In genomic region chr12:4045992-4046391, GRCm38 (mm10) we compare ENCODE assay signal across 17 mouse cellular contexts. TPM values are rescaled to one million over a fixed set of nuclear protein-coding genes. Genes with fewer than 3 reads are reported as not detected.
A peak's percentile ranks its signal among the peaks of the same experiment; 100 is the strongest.
DNase-seq lines count a peak whose midpoint lies in the region; ATAC-seq and TF ChIP-seq lines count a peak whose summit lies in the region.
"Had no signal": no experiment of that assay in that cellular context is flagged by ENCODE, and none has a peak within 500 bp of the region (broad histone marks: within the 10 kb centered on the region; RNA-seq: fewer than 3 reads in every experiment).

No protein-coding gene starts in this region.

- no peak overlapping the region for H3K9ac ChIP-seq in heart, embryonic 12.5 days
- H3K9ac ChIP-seq in heart, embryonic 15.5 days: no peak overlapping the region
- H3K9ac ChIP-seq in heart, embryonic 16.5 days (ENCODE audit: low read length): no peak overlapping the region
- H3K9ac ChIP-seq in intestine, postnatal 0 days (ENCODE audit: low read depth, low read length): no peak overlapping the region
- H3K9ac ChIP-seq: forebrain, embryonic 13.5 days; forebrain, postnatal 0 days; hindbrain, embryonic 12.5 days had no signal

- no peaks in the 10 kb centered on the region for H3K27me3 ChIP-seq in heart, embryonic 12.5 days (replicated peaks)
- no peaks in the 10 kb centered on the region for H3K27me3 ChIP-seq in heart, embryonic 15.5 days
- no peaks in the 10 kb centered on the region for H3K27me3 ChIP-seq in heart, embryonic 16.5 days (ENCODE audit: control insufficient read depth, insufficient read depth, low read length)
- no peaks in the 10 kb centered on the region for H3K27me3 ChIP-seq in intestine, postnatal 0 days (replicated peaks; ENCODE audit: control insufficient read depth, insufficient read depth, low read length)
- H3K27me3 ChIP-seq: forebrain, embryonic 13.5 days; hindbrain, embryonic 12.5 days had no signal

- H3K36me3 ChIP-seq in heart, embryonic 12.5 days: no peaks in the 10 kb centered on the region
- no peaks in the 10 kb centered on the region for H3K36me3 ChIP-seq in heart, embryonic 15.5 days
- no peaks in the 10 kb centered on the region for H3K36me3 ChIP-seq in heart, embryonic 16.5 days (ENCODE audit: control insufficient read depth, insufficient read depth)
- H3K36me3 ChIP-seq in intestine, postnatal 0 days (ENCODE audit: control insufficient read depth, insufficient read depth): no peaks in the 10 kb centered on the region
- H3K36me3 ChIP-seq: embryonic facial prominence, embryonic 10.5 days; hindbrain, embryonic 12.5 days had no signal

- H3K9me3 ChIP-seq in heart, embryonic 12.5 days (replicated peaks): no peaks in the 10 kb centered on the region
- no peaks in the 10 kb centered on the region for H3K9me3 ChIP-seq in heart, embryonic 15.5 days (replicated peaks)
- H3K9me3 ChIP-seq in heart, embryonic 16.5 days (replicated peaks; ENCODE audit: control insufficient read depth, low read length): no peaks in the 10 kb centered on the region
- H3K9me3 ChIP-seq in intestine, postnatal 0 days (ENCODE audit: control insufficient read depth): no peaks in the 10 kb centered on the region
- H3K9me3 ChIP-seq: embryonic facial prominence, embryonic 10.5 days; forebrain, embryonic 13.5 days; hindbrain, embryonic 12.5 days had no signal

- H3K4me2 ChIP-seq in heart, embryonic 12.5 days: 0 out of 2 replicates have a peak overlapping the region, but pooled peaks have one; percentile 25
- H3K4me2 ChIP-seq in heart, embryonic 15.5 days: no peak overlapping the region
- peak overlapping the region; percentile 18; the same call in 1 of the 2 replicates for H3K4me2 ChIP-seq in heart, embryonic 16.5 days (ENCODE audit: low read depth, low read length)
- H3K4me2 ChIP-seq in intestine, postnatal 0 days (replicated peaks; ENCODE audit: low read depth): no peak overlapping the region
- H3K4me2 ChIP-seq: forebrain, embryonic 13.5 days; hindbrain, embryonic 12.5 days had no signal

- H3K27ac ChIP-seq in heart, embryonic 12.5 days (ENCODE audit: poor library complexity, severe bottlenecking): peak overlapping the region; percentile 71
- H3K27ac ChIP-seq in heart, embryonic 15.5 days: peak overlapping the region; percentile 46; the same call in 1 of the 2 replicates
- H3K27ac ChIP-seq in heart, embryonic 16.5 days (ENCODE audit: low read length): no peak overlapping the region
- H3K27ac ChIP-seq in intestine, postnatal 0 days (ENCODE audit: low read depth, low read length): no peak overlapping the region
- H3K27ac ChIP-seq: embryonic facial prominence, embryonic 10.5 days; forebrain, embryonic 13.5 days; hindbrain, embryonic 12.5 days; hindbrain, postnatal 0 days had no signal

- 9% methylated on average over 1 of the region's 1 CpGs for WGBS in heart, embryonic 12.5 days
- 27% methylated on average over 1 of the region's 1 CpGs for WGBS in heart, embryonic 15.5 days
- 13% methylated on average over 1 of the region's 1 CpGs for WGBS in heart, embryonic 16.5 days
- 32% methylated on average over 1 of the region's 1 CpGs for WGBS in intestine, postnatal 0 days

- no peak for DNase-seq in heart, adult 8-10 months (ENCODE audit: low spot score)
- no peak for DNase-seq in kidney, postnatal 25 days
- DNase-seq: adrenal gland, adult 2 months; adrenal gland, postnatal 25 days; cerebellum, adult 18-20 months; cerebellum, postnatal 10 days; forebrain, postnatal 0 days; gastrocnemius, postnatal 14 days; kidney, adult 8-10 months had no signal

- peak; percentile 59; the same call in 1 of the 2 replicates for ATAC-seq in heart, embryonic 12.5 days (ENCODE audit: insufficient number of reproducible peaks, low FRiP score)
- peak; percentile 81 for ATAC-seq in heart, embryonic 15.5 days (replicated peaks; ENCODE audit: insufficient number of reproducible peaks, insufficient read depth, low FRiP score, low read depth)
- peak; percentile 88 for ATAC-seq in heart, embryonic 16.5 days (replicated peaks; ENCODE audit: extremely low read depth, insufficient read depth, low FRiP score)
- peak; percentile 81 for ATAC-seq in intestine, postnatal 0 days
- ATAC-seq: forebrain, embryonic 13.5 days; forebrain, postnatal 0 days; hindbrain, postnatal 0 days had no signal

- no peak overlapping the region for H3K4me3 ChIP-seq in heart, embryonic 12.5 days
- no peak overlapping the region for H3K4me3 ChIP-seq in heart, embryonic 15.5 days
- no peak overlapping the region for H3K4me3 ChIP-seq in heart, embryonic 16.5 days (ENCODE audit: low read length)
- no peak overlapping the region for H3K4me3 ChIP-seq in intestine, postnatal 0 days (ENCODE audit: low read depth, low read length)
- H3K4me3 ChIP-seq: embryonic facial prominence, embryonic 10.5 days; forebrain, embryonic 13.5 days; hindbrain, embryonic 12.5 days had no signal

- TF ChIP-seq CTCF in intestine, postnatal 0 days (IDR thresholded peaks at IDR 0.05; ENCODE audit: low read depth): no peak

- peaks cover 59% of the 10 kb centered on the region for H3K4me1 ChIP-seq in heart, embryonic 12.5 days (replicated peaks)
- peaks cover 38% of the 10 kb centered on the region for H3K4me1 ChIP-seq in heart, embryonic 15.5 days (replicated peaks)
- H3K4me1 ChIP-seq in heart, embryonic 16.5 days (ENCODE audit: control insufficient read depth, insufficient read depth, low read length): peaks cover 32% of the 10 kb centered on the region
- no peaks in the 10 kb centered on the region for H3K4me1 ChIP-seq in intestine, postnatal 0 days (replicated peaks; ENCODE audit: control insufficient read depth, insufficient read depth, low read length)
- H3K4me1 ChIP-seq: embryonic facial prominence, embryonic 10.5 days; forebrain, embryonic 13.5 days had no signal

RNA-seq across cellular contexts. Expression of gene Efr3b, which starts 7.3 kb away (rescaled TPM):
- polyA plus RNA-seq in heart, embryonic 12.5 days (2016; fragmentation: Nextera tagmentation; extraction: Ambion mirVana): 13.5 and 13.8 TPM in 2 replicates
- total RNA-seq in heart, adult 8-10 months (2022): 1 to 10 TPM; 5.6 to 8.2 (median 7.0) TPM
- polyA plus RNA-seq in heart, embryonic 15.5 days (2015; fragmentation: Nextera tagmentation; extraction: Ambion mirVana): 5.1 and 5.4 TPM in 2 replicates
- 4.6 and 5.4 TPM in 2 replicates for polyA plus RNA-seq in heart, embryonic 16.5 days (2015; fragmentation: Nextera tagmentation; extraction: Ambion mirVana)
- 3.2 and 3.9 TPM in 2 replicates for polyA plus RNA-seq in intestine, postnatal 0 days (2015; fragmentation: Nextera tagmentation; extraction: Ambion mirVana)

RNA-seq across cellular contexts. Expression of gene Dnajc27, which starts 36.4 kb away (rescaled TPM):
- polyA plus RNA-seq in heart, embryonic 12.5 days (2016; fragmentation: Nextera tagmentation; extraction: Ambion mirVana): 10.1 and 10.6 TPM in 2 replicates
- 10 to 100 TPM; 10.0 to 14.9 (median 11.2) TPM for total RNA-seq in heart, adult 8-10 months (2022)
- 7.5 and 7.8 TPM in 2 replicates for polyA plus RNA-seq in heart, embryonic 15.5 days (2015; fragmentation: Nextera tagmentation; extraction: Ambion mirVana)
- 8.0 and 8.1 TPM in 2 replicates for polyA plus RNA-seq in heart, embryonic 16.5 days (2015; fragmentation: Nextera tagmentation; extraction: Ambion mirVana)
- polyA plus RNA-seq in intestine, postnatal 0 days (2015; fragmentation: Nextera tagmentation; extraction: Ambion mirVana): 1.3 and 1.5 TPM in 2 replicates

Comparison
In these comparisons a context has a peak if more than half of its experiments do, and no peak if none do; other contexts are left out.
1. H3K27ac ChIP-seq: peak in heart, embryonic 12.5 days (single experiment) and heart, embryonic 15.5 days (single experiment); none in heart, embryonic 16.5 days (single experiment) and intestine, postnatal 0 days (single experiment).
2. H3K4me2 ChIP-seq: peak in heart, embryonic 12.5 days (single experiment) and heart, embryonic 16.5 days (single experiment); none in heart, embryonic 15.5 days (single experiment) and intestine, postnatal 0 days (single experiment).
3. Peak in every context shown above with its lines, with median percentiles within 50 percentile points of each other: ATAC-seq.